Mouse (Mus musculus): ENCODE results near the gene Dlgap1. TPM values are rescaled to one million over a fixed set of nuclear protein-coding genes. Genes with fewer than 3 reads are reported as not detected.
"Not testable (repeated sequence)": the region's sequence is repeated elsewhere in the genome, so short reads cannot be mapped to it uniquely, and the experiment has no call there.

Gene Dlgap1
- polyA plus RNA-seq, 1 experiment from 2014 or later, result 2.9 TPM

GRCm38 (mm10) chr17:70550793-70551192 is 581.9 kb downstream of the Dlgap1 start:
- Histone ChIP-seq H3K27me3 (replicated peaks; ENCODE audit: control insufficient read depth, insufficient read depth, low read length) (no peaks in the 10 kb centered on the region), H3K4me2 (ENCODE audit: low read length) (no peak overlapping the region), H3K9me3 (ENCODE audit: control insufficient read depth, low read length) (no peaks in the 10 kb centered on the region), H3K36me3 (ENCODE audit: control insufficient read depth, insufficient read depth, low read length) (no peaks in the 10 kb centered on the region), H3K9ac (ENCODE audit: low read length) (no peak overlapping the region), H3K4me1 (replicated peaks; ENCODE audit: control insufficient read depth, insufficient read depth, low read length) (no peaks in the 10 kb centered on the region), H3K4me3 (ENCODE audit: low read depth, low read length) (no peak overlapping the region), H3K27ac (ENCODE audit: low read depth) (no peak overlapping the region)
- no peak for DNase-seq (ENCODE audit: low spot score)
- 90% methylated on average over 4 of the region's 4 CpGs for WGBS
- ATAC-seq (replicated peaks; ENCODE audit: low FRiP score, low TSS enrichment, low read depth), result no peak

- Histone ChIP-seq H3K4me1 (replicated peaks; ENCODE audit: control insufficient read depth, insufficient read depth, low read length) (no peaks in the 10 kb centered on the region), H3K9me3 (ENCODE audit: control insufficient read depth, low read length) (no peaks in the 10 kb centered on the region), H3K27ac (ENCODE audit: low read depth) (no peak overlapping the region), H3K4me2 (ENCODE audit: low read length) (peak overlapping the region; percentile 34), H3K9ac (ENCODE audit: low read length) (no peak overlapping the region), H3K4me3 (ENCODE audit: low read depth, low read length) (no peak overlapping the region), H3K27me3 (replicated peaks; ENCODE audit: control insufficient read depth, insufficient read depth, low read length) (no peaks in the 10 kb centered on the region), H3K36me3 (ENCODE audit: control insufficient read depth, insufficient read depth, low read length) (no peaks in the 10 kb centered on the region)
- WGBS, result 20% methylated on average over 7 of the region's 7 CpGs
- no peak for DNase-seq (ENCODE audit: low spot score)
- no peak for ATAC-seq (replicated peaks; ENCODE audit: low FRiP score, low TSS enrichment, low read depth)
These were observed 592.7 kb downstream of the Dlgap1 start for GRCm38 (mm10) chr17:70561547-70561946.

DNA sequence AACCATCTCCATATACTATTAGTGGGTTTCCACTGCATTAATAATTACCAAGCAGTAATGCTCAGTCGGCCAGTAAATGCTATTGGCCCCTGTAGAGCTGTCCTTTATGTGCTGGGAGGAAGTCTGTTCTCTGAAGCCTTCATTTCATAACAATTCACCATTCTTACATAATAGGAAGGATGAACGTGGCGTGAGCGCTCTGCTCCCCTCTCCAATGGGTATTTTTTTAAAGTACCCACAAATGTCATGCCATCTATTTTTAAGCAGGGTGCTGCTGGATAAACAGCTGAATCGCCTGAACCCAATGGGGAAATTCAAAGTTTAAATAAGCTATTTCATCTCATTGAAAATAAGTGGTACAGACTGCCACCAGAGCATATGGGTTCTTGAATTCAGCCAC is 602.0 kb downstream of the Dlgap1 start:
- ATAC-seq (replicated peaks; ENCODE audit: low FRiP score, low TSS enrichment, low read depth) (no peak), DNase-seq (ENCODE audit: low spot score) (no peak)
- 78% methylated on average over 5 of the region's 5 CpGs for WGBS
- Histone ChIP-seq H3K9ac (ENCODE audit: low read length) (no peak overlapping the region), H3K27ac (ENCODE audit: low read depth) (no peak overlapping the region), H3K9me3 (ENCODE audit: control insufficient read depth, low read length) (no peaks in the 10 kb centered on the region), H3K36me3 (ENCODE audit: control insufficient read depth, insufficient read depth, low read length) (no peaks in the 10 kb centered on the region), H3K4me1 (replicated peaks; ENCODE audit: control insufficient read depth, insufficient read depth, low read length) (no peaks in the 10 kb centered on the region), H3K4me3 (ENCODE audit: low read depth, low read length) (no peak overlapping the region), H3K27me3 (replicated peaks; ENCODE audit: control insufficient read depth, insufficient read depth, low read length) (no peaks in the 10 kb centered on the region), H3K4me2 (ENCODE audit: low read length) (no peak overlapping the region)

DNA sequence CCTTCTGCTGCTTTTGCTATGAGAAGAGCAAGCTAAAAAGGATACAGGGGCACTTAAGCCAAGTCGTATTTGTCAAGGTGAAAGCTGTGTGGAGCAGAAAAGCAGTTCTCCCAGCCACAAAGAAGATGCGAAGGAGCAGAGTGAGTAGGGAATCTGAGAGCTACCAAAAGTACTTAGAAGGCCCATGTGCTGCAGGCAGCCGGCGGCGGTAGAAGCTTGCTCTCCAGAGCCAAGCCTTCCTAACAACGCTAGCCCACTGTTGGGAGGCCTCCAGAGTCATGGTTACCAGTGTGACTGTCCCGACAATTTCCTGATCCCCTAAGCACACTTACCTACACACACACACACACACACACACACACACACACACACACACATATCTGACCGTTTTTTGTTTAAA is 614.2 kb downstream of the Dlgap1 start:
- Histone ChIP-seq H3K36me3 (ENCODE audit: control insufficient read depth, insufficient read depth, low read length) (no peaks in the 10 kb centered on the region), H3K27ac (ENCODE audit: low read depth) (no peak overlapping the region), H3K27me3 (replicated peaks; ENCODE audit: control insufficient read depth, insufficient read depth, low read length) (no peaks in the 10 kb centered on the region), H3K9me3 (ENCODE audit: control insufficient read depth, low read length) (no peaks in the 10 kb centered on the region), H3K4me1 (replicated peaks; ENCODE audit: control insufficient read depth, insufficient read depth, low read length) (no peaks in the 10 kb centered on the region), H3K4me2 (ENCODE audit: low read length) (no peak overlapping the region), H3K9ac (ENCODE audit: low read length) (no peak overlapping the region), H3K4me3 (ENCODE audit: low read depth, low read length) (no peak overlapping the region)
- no peak for DNase-seq (ENCODE audit: low spot score)
- 67% methylated on average over 8 of the region's 8 CpGs for WGBS
- ATAC-seq (replicated peaks; ENCODE audit: low FRiP score, low TSS enrichment, low read depth), result no peak

GRCm38 (mm10) chr17:70586735-70587425 is 618.0 kb downstream of the Dlgap1 start:
- ATAC-seq (replicated peaks; ENCODE audit: low FRiP score, low TSS enrichment, low read depth) (no peak), DNase-seq (ENCODE audit: low spot score) (no peak)
- no peaks in the 10 kb centered on the region for H3K36me3 ChIP-seq (ENCODE audit: control insufficient read depth, insufficient read depth, low read length)
- H3K4me1 ChIP-seq (replicated peaks; ENCODE audit: control insufficient read depth, insufficient read depth, low read length), result no peaks in the 10 kb centered on the region
- no peak overlapping the region for H3K9ac ChIP-seq (ENCODE audit: low read length)
- no peak overlapping the region for H3K27ac ChIP-seq (ENCODE audit: low read depth)
- WGBS, result 86% methylated on average over 13 of the region's 13 CpGs
- H3K4me3 ChIP-seq (ENCODE audit: low read depth, low read length), result no peak overlapping the region
- no peak overlapping the region for H3K4me2 ChIP-seq (ENCODE audit: low read length)
- no peaks in the 10 kb centered on the region for H3K9me3 ChIP-seq (ENCODE audit: control insufficient read depth, low read length)
- H3K27me3 ChIP-seq (replicated peaks; ENCODE audit: control insufficient read depth, insufficient read depth, low read length), result no peaks in the 10 kb centered on the region

DNA sequence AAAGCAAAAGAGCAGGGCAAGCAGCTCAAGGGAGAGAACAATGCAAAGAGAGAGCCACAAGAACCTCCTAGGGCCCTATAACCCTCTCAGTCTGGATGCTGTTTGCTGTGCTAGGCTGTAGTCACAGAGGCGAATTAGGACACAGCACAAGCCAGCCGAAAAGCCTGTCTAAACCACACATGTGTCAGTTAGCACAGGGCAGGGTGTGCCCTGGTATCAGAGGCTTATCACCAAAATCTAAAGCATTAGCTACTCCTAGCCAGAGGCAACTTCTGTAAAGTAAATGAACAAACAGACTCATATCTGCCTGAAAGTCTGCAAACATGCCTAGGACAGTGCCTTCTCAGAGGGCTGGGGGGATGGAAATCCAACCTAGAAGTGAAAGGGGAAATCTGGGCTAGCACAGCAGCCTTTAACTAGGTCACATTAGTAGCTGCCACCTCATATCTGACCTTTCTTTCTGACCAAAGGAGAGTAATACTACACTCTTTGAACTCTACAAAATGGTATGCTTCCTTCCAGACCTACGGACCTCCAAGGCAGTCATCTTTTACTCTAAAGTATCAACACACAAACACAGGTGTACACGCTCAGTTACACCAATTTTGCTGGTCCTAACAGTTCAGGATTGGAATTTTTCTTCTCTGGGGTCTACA is 619.2 kb downstream of the Dlgap1 start:
- H3K4me1 ChIP-seq (replicated peaks; ENCODE audit: control insufficient read depth, insufficient read depth, low read length); H3K36me3 ChIP-seq (ENCODE audit: control insufficient read depth, insufficient read depth, low read length); H3K9ac ChIP-seq (ENCODE audit: low read length); H3K4me2 ChIP-seq (ENCODE audit: low read length); H3K27ac ChIP-seq (ENCODE audit: low read depth); H3K27me3 ChIP-seq (replicated peaks; ENCODE audit: control insufficient read depth, insufficient read depth, low read length); H3K9me3 ChIP-seq (ENCODE audit: control insufficient read depth, low read length); H3K4me3 ChIP-seq (ENCODE audit: low read depth, low read length); ATAC-seq (replicated peaks; ENCODE audit: low FRiP score, low TSS enrichment, low read depth); DNase-seq (ENCODE audit: low spot score): not testable (repeated sequence)
- 80% methylated on average over 2 of the region's 4 CpGs for WGBS

DNA sequence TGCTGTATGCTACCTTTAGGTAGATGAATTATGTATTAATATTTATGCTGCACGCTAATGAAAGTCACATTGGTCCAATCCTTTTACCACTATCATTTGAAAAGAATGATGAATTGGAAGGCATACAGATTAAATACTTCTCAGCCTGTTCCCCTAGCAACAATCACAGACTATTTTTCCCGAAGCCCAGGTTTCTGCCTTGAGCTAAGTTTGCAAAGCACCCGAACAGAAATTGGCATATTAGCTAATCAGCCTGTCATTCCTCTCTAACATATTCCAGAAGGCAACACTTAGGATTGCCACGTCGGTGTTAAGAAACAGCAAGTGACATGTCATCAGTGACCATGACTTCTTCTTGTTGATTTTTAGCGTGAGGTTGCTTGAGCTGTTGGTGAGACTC is 619.8 kb downstream of the Dlgap1 start:
- DNase-seq (ENCODE audit: low spot score) (no peak), ATAC-seq (replicated peaks; ENCODE audit: low FRiP score, low TSS enrichment, low read depth) (no peak)
- Histone ChIP-seq H3K9me3 (ENCODE audit: control insufficient read depth, low read length) (no peaks in the 10 kb centered on the region), H3K27ac (ENCODE audit: low read depth) (no peak overlapping the region), H3K4me1 (replicated peaks; ENCODE audit: control insufficient read depth, insufficient read depth, low read length) (no peaks in the 10 kb centered on the region), H3K4me2 (ENCODE audit: low read length) (no peak overlapping the region), H3K4me3 (ENCODE audit: low read depth, low read length) (no peak overlapping the region), H3K27me3 (replicated peaks; ENCODE audit: control insufficient read depth, insufficient read depth, low read length) (no peaks in the 10 kb centered on the region), H3K36me3 (ENCODE audit: control insufficient read depth, insufficient read depth, low read length) (no peaks in the 10 kb centered on the region), H3K9ac (ENCODE audit: low read length) (no peak overlapping the region)
- 74% methylated on average over 6 of the region's 6 CpGs for WGBS

GRCm38 (mm10) chr17:70589140-70589539 is 620.3 kb downstream of the Dlgap1 start:
- Histone ChIP-seq H3K4me2 (ENCODE audit: low read length) (no peak overlapping the region), H3K9ac (ENCODE audit: low read length) (no peak overlapping the region), H3K27me3 (replicated peaks; ENCODE audit: control insufficient read depth, insufficient read depth, low read length) (no peaks in the 10 kb centered on the region), H3K36me3 (ENCODE audit: control insufficient read depth, insufficient read depth, low read length) (no peaks in the 10 kb centered on the region), H3K9me3 (ENCODE audit: control insufficient read depth, low read length) (no peaks in the 10 kb centered on the region), H3K4me1 (replicated peaks; ENCODE audit: control insufficient read depth, insufficient read depth, low read length) (no peaks in the 10 kb centered on the region), H3K4me3 (ENCODE audit: low read depth, low read length) (no peak overlapping the region), H3K27ac (ENCODE audit: low read depth) (no peak overlapping the region)
- DNase-seq (ENCODE audit: low spot score) (no peak), ATAC-seq (replicated peaks; ENCODE audit: low FRiP score, low TSS enrichment, low read depth) (no peak)
- WGBS, result 82% methylated on average over 13 of the region's 13 CpGs

DNA sequence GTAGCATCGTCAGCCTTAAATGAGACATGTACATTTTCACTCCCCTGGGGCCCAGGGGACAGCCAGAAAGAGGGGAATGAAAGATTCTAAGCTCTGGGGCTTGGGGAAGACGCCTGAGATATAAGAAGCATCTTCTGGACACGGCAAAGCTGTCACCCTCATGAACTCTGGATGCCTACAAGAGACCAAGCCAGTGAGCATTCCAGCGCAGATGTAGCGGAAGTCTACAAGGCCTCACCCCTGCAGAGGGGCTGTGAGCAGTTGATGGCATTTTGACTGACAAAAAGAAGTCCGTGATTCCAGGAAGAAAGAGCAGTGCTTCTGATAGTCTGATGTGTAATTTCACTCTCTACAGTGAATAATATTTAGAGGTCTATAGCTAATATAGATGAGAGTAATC is 621.6 kb downstream of the Dlgap1 start:
- H3K9me3 ChIP-seq (ENCODE audit: control insufficient read depth, low read length), result no peaks in the 10 kb centered on the region
- no peaks in the 10 kb centered on the region for H3K4me1 ChIP-seq (replicated peaks; ENCODE audit: control insufficient read depth, insufficient read depth, low read length)
- H3K27me3 ChIP-seq (replicated peaks; ENCODE audit: control insufficient read depth, insufficient read depth, low read length), result no peaks in the 10 kb centered on the region
- H3K36me3 ChIP-seq (ENCODE audit: control insufficient read depth, insufficient read depth, low read length), result no peaks in the 10 kb centered on the region
- 82% methylated on average over 6 of the region's 6 CpGs for WGBS
- H3K27ac ChIP-seq (ENCODE audit: low read depth), result no peak overlapping the region
- H3K4me3 ChIP-seq (ENCODE audit: low read depth, low read length), result no peak overlapping the region
- DNase-seq (ENCODE audit: low spot score), result no peak
- ATAC-seq (replicated peaks; ENCODE audit: low FRiP score, low TSS enrichment, low read depth), result no peak
- no peak overlapping the region for H3K9ac ChIP-seq (ENCODE audit: low read length)
- H3K4me2 ChIP-seq (ENCODE audit: low read length), result no peak overlapping the region
